Mouse (Mus musculus) lung, embryonic 15.5 days (tissue): Measurements from ENCODE around the gene Spice1. TPM values are rescaled to one million over a fixed set of nuclear protein-coding genes. Genes with fewer than 3 reads are reported as not detected.
A peak's percentile ranks its signal among the peaks of the same experiment; 100 is the strongest.

Experiments used
- ATAC-seq: fragments of 200-750 bp; cut with Nextera tagmentation; 2 replicates; pipeline ENCODE4 v1.8.0; 2017; ENCODE audit warnings: moderate number of reproducible peaks, borderline replicate concordance; ENCODE audit not compliant: low FRiP score, low TSS enrichment; ENCODE audit errors: extremely low read depth
- H3K27ac ChIP-seq: fragments of 300-500 bp; sonication (generic); 2 replicates; pipeline ENCODE4 v1.5.1; 2015; ENCODE audit warnings: moderate library complexity, mild to moderate bottlenecking, inconsistent platforms
- H3K27me3 ChIP-seq: fragments of 300-500 bp; sonication (generic); 2 replicates; pipeline ENCODE4 v1.6.1; 2015; ENCODE audit warnings: inconsistent platforms
- H3K36me3 ChIP-seq: fragments of 300-500 bp; sonication (generic); 2 replicates; pipeline ENCODE4 v1.6.1; 2015; ENCODE audit warnings: inconsistent platforms
- H3K4me1 ChIP-seq: fragments of 300-500 bp; sonication (generic); 2 replicates; pipeline ENCODE4 v1.6.1; 2015; ENCODE audit warnings: inconsistent platforms
- H3K4me2 ChIP-seq: fragments of 300-500 bp; sonication (generic); 2 replicates; pipeline ENCODE4 v1.6.1; 2015; ENCODE audit warnings: inconsistent platforms, mild to moderate bottlenecking, moderate library complexity
- H3K4me3 ChIP-seq: fragments of 300-500 bp; sonication (generic); 2 replicates; pipeline ENCODE4 v1.5.1; 2015; ENCODE audit warnings: mild to moderate bottlenecking, inconsistent platforms
- H3K9ac ChIP-seq: fragments of 300-500 bp; sonication (generic); 2 replicates; pipeline ENCODE4 v1.6.1; 2015; ENCODE audit warnings: inconsistent platforms
- H3K9me3 ChIP-seq: fragments of 300-500 bp; sonication (generic); 2 replicates; pipeline ENCODE4 v1.6.1; 2016; ENCODE audit warnings: inconsistent platforms
- WGBS: fragments of 180-500 bp; shearing (Covaris S2); methylation state at CpG from one replicate; pipeline ENCODE4 v1.1.7; 2015; 5-methylcytosine and 5-hydroxymethylcytosine counted together
- polyA plus RNA-seq: library from polyadenylated mRNA; unstranded; fragments of >200 nt; fragmentation: Nextera tagmentation; extraction: Ambion mirVana; gene quantifications from 2 replicates; pipeline ENCODE4 v1.2.1, GENCODE M21; 2015

Spice1 gene
- polyA plus RNA-seq, 1 experiment from 2014 or later: 33.5 TPM

DNA sequence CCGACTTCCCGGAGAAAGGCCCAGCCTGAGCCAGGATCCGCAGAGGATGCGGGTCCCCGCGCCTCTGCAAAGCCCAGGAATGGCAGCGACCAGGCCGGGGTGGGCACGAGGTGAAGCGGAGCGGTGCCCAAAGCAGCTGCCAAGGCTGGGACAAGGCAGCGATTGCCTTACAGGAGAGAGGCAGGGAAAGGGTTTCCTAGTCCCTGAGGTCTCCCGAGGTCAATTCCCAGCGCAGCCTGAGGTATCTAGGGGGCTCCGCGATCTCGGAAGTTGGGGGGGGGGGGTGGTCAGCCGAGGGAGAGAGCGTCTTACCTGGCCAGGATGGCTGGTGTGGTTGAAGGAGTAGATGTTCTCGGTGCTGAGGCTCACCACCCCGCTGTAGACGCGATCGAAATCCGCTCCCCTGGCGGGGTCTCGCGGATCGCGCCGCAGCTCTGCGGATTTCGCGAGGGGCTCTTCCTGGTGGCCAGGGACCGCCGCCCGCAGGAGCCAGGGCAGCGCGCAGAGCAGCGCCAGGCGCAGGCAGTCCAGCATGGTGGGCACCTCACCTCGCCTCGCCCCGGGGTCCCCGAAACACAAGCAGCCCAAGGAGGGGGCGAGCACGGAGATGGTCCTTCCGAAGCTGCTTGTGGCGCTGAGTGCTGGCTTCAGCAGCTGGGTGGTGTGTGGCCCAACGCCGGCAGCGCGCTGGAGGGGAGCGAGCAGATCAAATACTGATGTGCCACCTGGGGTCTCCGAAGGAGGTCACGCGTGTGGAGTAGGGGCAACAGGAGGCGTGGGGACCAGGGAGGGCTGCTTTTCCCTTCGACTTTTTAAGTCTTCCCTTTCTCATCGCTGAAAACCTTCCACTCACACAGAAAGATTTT lies 14.7 kb upstream of the Spice1 start:
- no peak overlapping the region for H3K27ac ChIP-seq
- no peaks in the 10 kb centered on the region for H3K36me3 ChIP-seq
- WGBS: under 1% methylated on average over 60 of the region's 60 CpGs
- H3K4me3 ChIP-seq: peak overlapping the region; percentile 55
- peaks cover 10% of the 10 kb centered on the region for H3K4me1 ChIP-seq
- H3K9me3 ChIP-seq: no peaks in the 10 kb centered on the region
- peak; percentile 55; the same call in 1 of the 2 replicates for ATAC-seq
- H3K9ac ChIP-seq: peak overlapping the region; percentile 28
- peak overlapping the region; percentile 99 for H3K4me2 ChIP-seq
- H3K27me3 ChIP-seq: peaks cover 26% of the 10 kb centered on the region

DNA sequence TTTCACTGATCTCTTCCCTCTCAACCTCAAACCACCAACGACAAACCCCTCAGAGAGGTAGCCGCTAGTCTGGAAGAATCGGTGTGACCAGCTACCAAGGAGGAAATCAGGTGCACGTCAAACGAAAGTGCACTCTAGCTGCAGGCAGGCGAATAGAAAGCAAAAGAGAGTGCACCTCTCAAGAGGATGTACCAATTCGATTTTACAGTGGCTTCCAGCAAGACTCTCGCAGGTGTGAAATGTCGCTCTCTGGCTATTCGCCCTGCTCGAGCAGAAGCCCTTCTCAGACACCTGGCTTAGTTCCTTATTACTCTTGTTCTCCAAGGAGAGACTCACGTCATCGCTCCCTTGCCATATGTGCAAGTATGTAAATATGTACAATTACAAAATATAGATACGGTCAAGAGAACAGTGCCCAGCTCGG lies 14.0 kb upstream of the Spice1 start, which contains the start of gene Sidt1:
Sidt1 (minus strand) TSS at position 336 of the 424 bp plus-strand sequence.
- peak within 1 kb of the TSS; percentile 99 for H3K4me2 ChIP-seq
- H3K27ac ChIP-seq: no peak within 1 kb of the TSS
- H3K27me3 ChIP-seq: peaks cover 26% of the 10 kb centered on the region
- ATAC-seq: 0 out of 2 replicates have a peak, but pooled peaks have one; percentile 49
- no peaks in the 10 kb centered on the region for H3K36me3 ChIP-seq
- H3K4me3 ChIP-seq: peak within 1 kb of the TSS; percentile 55
- WGBS: 3% methylated on average over 15 of the region's 15 CpGs
- peak within 1 kb of the TSS; percentile 28 for H3K9ac ChIP-seq
- H3K4me1 ChIP-seq: peaks cover 10% of the 10 kb centered on the region
- no peaks in the 10 kb centered on the region for H3K9me3 ChIP-seq

DNA sequence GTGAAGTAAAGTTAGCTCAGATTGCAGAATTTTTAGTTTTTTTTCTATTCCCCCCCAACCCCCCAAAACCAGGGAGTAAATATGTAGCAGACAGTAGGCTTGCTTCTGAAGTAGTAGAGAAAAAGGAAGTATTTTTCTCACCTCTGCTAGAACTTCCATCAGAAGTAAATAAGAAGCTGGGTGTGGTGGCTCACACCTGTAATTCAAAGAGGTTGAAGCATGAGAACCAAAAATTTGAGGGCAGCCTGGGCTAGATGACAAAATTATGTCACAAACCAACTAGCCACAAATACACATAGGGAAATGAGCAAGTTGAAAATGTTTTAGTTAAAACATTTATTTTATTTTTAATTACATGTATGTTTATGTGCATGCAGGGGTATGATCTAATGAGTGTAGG lies 9.4 kb upstream of the Spice1 start:
- no peak overlapping the region for H3K4me3 ChIP-seq
- ATAC-seq: no peak
- H3K4me1 ChIP-seq: peaks cover 6% of the 10 kb centered on the region; the same call in 1 of the 2 replicates
- no peaks in the 10 kb centered on the region for H3K9me3 ChIP-seq
- H3K36me3 ChIP-seq: no peaks in the 10 kb centered on the region
- no peak overlapping the region for H3K9ac ChIP-seq
- H3K27me3 ChIP-seq: peaks cover 13% of the 10 kb centered on the region
- H3K4me2 ChIP-seq: no peak overlapping the region
- no peak overlapping the region for H3K27ac ChIP-seq

DNA sequence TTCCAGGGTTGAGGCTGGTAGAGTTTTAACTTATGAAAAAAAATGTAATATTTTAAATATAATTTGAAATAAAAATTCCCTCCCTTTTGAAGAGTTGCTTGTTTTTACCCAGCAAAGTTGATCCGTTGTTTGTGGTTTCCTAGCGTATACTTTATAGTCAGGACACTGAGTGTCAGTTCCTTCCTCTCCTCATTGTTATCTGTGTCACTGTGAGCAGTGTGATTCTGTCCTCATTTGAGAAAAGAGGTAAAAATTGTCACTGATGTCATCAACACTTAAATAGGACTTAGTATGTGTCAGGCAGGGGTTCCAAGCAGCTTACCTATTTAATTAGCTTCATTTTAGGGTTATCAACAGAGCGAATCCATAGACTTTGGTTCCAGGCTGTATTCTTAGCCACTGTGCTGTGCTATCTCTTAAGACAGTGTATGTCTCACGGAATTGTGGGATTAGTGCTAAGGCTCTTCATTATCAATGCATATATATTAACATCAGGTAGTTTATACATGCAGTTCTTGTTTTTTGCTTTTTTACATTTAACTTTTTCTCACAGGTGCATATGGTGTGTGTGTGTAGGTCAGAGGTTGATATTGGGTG lies 3.0 kb downstream of the Spice1 start:
- H3K9me3 ChIP-seq: no peaks in the 10 kb centered on the region
- no peaks in the 10 kb centered on the region for H3K36me3 ChIP-seq
- H3K4me1 ChIP-seq: peaks cover 21% of the 10 kb centered on the region
- 75% methylated on average over 4 of the region's 4 CpGs for whole genome bisulfite sequencing
- ATAC-seq: no peak
- H3K27ac ChIP-seq: no peak overlapping the region
- no peak overlapping the region for H3K4me3 ChIP-seq
- H3K4me2 ChIP-seq: no peak overlapping the region
- H3K27me3 ChIP-seq: no peaks in the 10 kb centered on the region
- no peak overlapping the region for H3K9ac ChIP-seq

DNA sequence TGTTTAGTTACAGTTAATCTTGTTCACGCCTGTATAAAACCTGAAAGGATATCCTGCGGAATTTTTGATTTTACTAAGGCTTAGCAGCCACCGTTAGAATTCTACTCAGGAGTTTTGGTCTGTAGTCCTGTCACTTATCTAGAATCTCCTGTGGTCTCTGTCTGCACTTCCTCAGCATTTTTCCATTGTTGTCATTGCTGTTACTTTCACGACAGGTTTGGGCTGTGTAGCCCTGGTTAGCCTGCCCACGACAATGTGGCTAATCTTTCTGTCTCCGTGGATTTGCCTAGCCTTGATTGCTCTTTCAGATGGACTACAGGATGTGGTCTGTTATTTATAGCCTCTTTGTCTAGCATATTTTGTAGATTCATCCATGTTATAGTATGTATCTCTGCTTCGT lies 9.4 kb downstream of the Spice1 start:
- no peak overlapping the region for H3K9ac ChIP-seq
- 71% methylated on average over 7 of the region's 7 CpGs for WGBS
- H3K4me2 ChIP-seq: no peak overlapping the region
- no peak overlapping the region for H3K4me3 ChIP-seq
- H3K9me3 ChIP-seq: no peaks in the 10 kb centered on the region
- H3K4me1 ChIP-seq: no peaks in the 10 kb centered on the region
- no peak overlapping the region for H3K27ac ChIP-seq
- peaks cover 13% of the 10 kb centered on the region for H3K36me3 ChIP-seq
- no peak for ATAC-seq
- H3K27me3 ChIP-seq: no peaks in the 10 kb centered on the region

DNA sequence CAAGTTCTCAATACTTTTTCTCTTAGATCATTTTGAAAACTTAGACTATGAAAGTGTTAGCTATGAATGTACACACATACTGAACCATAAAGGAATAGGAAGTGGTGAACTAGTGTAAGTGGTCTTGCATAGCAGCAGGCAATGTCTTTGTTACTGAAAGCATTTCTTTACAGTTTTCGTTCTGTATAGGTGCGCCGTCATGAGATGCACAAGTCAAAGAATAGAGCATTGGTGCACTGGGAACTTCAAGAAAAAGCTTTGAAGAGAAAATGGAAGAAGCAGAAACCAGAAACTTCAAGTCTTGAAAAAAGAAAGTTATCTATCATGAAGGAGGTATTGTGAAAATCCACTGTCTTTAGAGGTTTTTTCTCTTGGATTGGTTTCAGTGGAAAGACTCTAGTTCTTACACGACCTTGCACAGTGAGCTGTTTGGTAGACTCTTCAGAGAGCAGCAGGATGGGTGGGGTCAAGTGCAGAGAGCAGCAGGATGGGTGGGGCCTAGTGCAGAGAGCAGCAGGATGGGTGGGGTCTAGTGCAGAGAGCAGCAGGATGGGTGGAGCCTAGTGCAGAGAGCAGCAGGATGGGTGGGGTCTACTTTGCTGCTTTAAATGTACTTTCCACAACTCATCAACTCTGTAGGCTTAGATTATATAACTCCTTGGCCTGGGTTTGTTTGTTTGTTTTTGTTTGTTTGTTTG lies 10.8 kb downstream of the Spice1 start:
- no peaks in the 10 kb centered on the region for H3K4me1 ChIP-seq
- no peak overlapping the region for H3K27ac ChIP-seq
- H3K4me3 ChIP-seq: no peak overlapping the region
- H3K4me2 ChIP-seq: no peak overlapping the region
- H3K9me3 ChIP-seq: no peaks in the 10 kb centered on the region
- ATAC-seq: peak; percentile 69
- no peak overlapping the region for H3K9ac ChIP-seq
- whole genome bisulfite sequencing: 72% methylated on average over 4 of the region's 4 CpGs
- H3K36me3 ChIP-seq: peaks cover 13% of the 10 kb centered on the region
- H3K27me3 ChIP-seq: no peaks in the 10 kb centered on the region

DNA sequence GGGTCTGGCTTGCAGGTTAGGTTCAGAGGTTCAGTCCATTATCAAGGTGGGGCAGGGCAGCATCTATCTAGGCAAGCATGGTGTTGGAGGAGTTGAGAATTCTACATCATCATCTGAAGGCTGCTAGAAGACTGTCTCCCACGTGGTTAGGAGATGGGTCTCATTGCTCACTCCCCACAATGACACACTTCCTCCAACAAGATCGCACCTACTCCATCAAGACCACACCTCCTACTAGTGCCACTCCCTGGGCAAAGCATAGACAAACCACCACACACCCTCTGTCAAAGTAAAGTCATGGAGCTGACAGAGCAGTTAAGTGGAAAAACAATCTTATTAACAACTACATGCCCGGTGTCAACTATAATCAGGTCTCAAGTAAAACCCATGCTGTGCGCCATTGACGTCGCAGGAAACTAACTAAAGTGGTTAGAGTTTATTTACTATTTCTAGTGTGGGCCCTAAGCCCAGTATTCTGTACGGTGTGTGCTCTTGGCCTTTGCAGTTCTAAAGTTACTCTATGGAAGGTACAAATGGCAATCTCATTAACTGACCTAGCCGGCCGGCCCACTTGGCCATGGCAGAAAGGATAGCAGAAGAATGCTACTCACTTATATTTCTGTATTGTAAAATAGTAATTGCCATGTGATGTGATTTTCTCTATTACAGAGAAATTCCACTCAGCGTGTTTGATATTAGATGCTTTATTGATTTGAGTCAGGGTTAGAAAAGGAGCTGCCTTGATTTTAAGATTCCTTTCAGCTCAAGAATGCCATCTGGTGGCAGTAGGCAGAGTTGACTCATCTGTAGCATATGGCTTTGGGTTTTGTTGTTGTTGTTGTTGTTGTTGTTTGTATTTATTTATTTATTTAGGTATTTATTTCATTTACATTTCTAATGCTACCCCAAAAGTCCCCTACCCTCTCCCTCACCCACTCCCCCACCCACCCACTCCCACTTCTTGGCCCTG lies 15.3 kb downstream of the Spice1 start:
- 89% methylated on average over 10 of the region's 10 CpGs for WGBS
- H3K4me1 ChIP-seq: no peaks in the 10 kb centered on the region
- ATAC-seq: no peak
- H3K4me2 ChIP-seq: no peak overlapping the region
- no peak overlapping the region for H3K9ac ChIP-seq
- no peak overlapping the region for H3K4me3 ChIP-seq
- H3K9me3 ChIP-seq: no peaks in the 10 kb centered on the region
- H3K36me3 ChIP-seq: peaks cover 17% of the 10 kb centered on the region
- no peaks in the 10 kb centered on the region for H3K27me3 ChIP-seq
- H3K27ac ChIP-seq: no peak overlapping the region

DNA sequence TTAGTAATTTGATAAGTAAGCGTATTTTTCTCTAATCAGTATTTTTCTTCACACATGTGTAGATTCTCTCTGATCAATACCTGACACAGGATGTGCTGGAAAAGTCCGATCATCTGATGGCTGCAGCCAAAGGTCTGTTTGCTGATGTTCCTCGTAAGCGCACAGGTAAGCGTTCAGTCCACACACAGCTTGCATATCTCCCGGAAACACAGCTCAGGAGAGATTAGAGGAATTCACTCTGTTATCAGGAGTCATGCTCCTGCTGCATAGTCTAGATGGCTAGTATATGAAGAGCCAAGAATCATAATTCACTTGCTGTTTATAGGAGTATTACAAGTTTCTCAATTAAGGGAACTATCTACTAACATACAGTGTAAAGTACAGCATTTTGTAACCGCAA lies 18.6 kb downstream of the Spice1 start:
- Histone ChIP-seq H3K4me2 (no peak overlapping the region), H3K4me3 (no peak overlapping the region), H3K9ac (no peak overlapping the region), H3K9me3 (no peaks in the 10 kb centered on the region), H3K27ac (no peak overlapping the region), H3K4me1 (no peaks in the 10 kb centered on the region), H3K27me3 (no peaks in the 10 kb centered on the region), H3K36me3 (peaks cover 18% of the 10 kb centered on the region)
- no peak for ATAC-seq
- WGBS: 88% methylated on average over 7 of the region's 7 CpGs

DNA sequence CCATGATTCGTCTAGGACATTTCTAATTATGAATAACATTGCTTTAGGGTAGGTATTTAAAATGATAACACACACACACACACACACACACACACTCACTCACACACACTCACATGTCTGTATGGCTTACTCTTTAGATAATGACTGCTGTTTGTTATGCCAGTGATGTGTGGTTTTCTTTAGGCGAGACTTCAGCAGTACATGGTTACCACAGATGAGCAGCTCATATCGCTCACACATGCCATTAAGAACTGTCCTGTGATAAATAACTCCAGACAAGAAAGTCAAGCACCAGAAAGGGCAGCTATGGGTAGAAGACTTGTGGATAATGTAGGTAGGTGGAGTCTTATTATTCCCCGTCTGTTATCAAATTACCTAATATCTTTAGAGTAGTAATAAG lies 28.5 kb downstream of the Spice1 start:
- no peak overlapping the region for H3K4me3 ChIP-seq
- no peak for ATAC-seq

DNA sequence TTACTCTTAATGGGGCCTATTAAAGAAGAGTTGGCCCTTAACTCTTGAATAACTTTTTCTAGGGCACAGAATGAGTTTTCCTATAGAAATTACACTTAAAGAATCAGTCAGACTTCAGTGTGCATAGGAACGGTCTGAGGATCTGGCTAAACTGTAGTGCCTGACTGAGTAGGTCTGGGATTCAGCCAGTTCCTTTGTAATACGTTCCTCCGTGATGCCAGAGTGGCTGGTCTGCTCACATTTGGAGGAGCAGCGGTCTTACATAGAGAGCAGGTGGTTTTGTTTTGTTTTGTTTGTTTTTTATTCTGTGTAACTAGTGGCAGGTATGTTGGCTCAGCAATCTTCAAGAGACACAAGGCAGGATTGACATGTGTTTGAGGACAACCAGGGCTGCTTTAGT lies 33.1 kb downstream of the Spice1 start:
- H3K9me3 ChIP-seq: no peaks in the 10 kb centered on the region
- no peak for ATAC-seq
- H3K9ac ChIP-seq: no peak overlapping the region
- no peak overlapping the region for H3K4me2 ChIP-seq
- peaks cover 20% of the 10 kb centered on the region; the same call in 1 of the 2 replicates for H3K36me3 ChIP-seq
- no peak overlapping the region for H3K4me3 ChIP-seq
- no peak overlapping the region for H3K27ac ChIP-seq
- H3K4me1 ChIP-seq: 0 out of 2 replicates have a peak, but pooled peaks cover 3% of the 10 kb centered on the region
- 70% methylated on average over 4 of the region's 4 CpGs for WGBS
- no peaks in the 10 kb centered on the region for H3K27me3 ChIP-seq

More for the DNA sequence above, 28.5 kb downstream of the Spice1 start:
- Histone ChIP-seq H3K36me3 (peaks cover 20% of the 10 kb centered on the region; the same call in 1 of the 2 replicates), H3K4me2 (no peak overlapping the region), H3K9me3 (no peaks in the 10 kb centered on the region), H3K27ac (no peak overlapping the region), H3K4me1 (no peaks in the 10 kb centered on the region), H3K27me3 (no peaks in the 10 kb centered on the region), H3K9ac (no peak overlapping the region)
- WGBS: 86% methylated on average over 4 of the region's 4 CpGs

DNA sequence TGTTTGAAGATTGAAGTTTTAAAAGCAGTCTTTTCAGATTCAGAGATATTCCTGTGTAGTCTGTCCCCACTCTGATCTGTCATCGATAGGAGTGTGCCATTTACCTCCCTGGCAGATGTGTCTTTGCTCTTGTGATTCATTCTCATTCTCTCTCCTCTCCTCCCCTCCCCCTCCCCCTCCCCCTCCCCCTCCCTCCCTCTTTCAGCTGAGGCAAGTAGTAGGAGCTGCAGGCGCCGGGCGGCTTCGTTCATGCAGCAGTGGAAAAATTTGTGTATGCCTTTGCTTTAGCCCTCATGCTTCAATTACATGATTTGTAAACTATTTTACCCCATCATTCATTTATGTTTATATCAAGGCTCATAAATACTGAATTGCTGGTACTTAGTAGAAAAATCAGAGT lies 34.7 kb downstream of the Spice1 start:
- no peak overlapping the region for H3K4me3 ChIP-seq

More for the DNA sequence above, 34.7 kb downstream of the Spice1 start:
- no peak for ATAC-seq
- Histone ChIP-seq H3K9me3 (no peaks in the 10 kb centered on the region), H3K9ac (no peak overlapping the region), H3K4me2 (no peak overlapping the region), H3K27me3 (no peaks in the 10 kb centered on the region), H3K4me1 (0 out of 2 replicates have a peak, but pooled peaks cover 3% of the 10 kb centered on the region), H3K27ac (no peak overlapping the region), H3K36me3 (peaks cover 20% of the 10 kb centered on the region; the same call in 1 of the 2 replicates)
- WGBS: 44% methylated on average over 5 of the region's 5 CpGs
